Mouse (Mus musculus): ENCODE data around the gene Traf3ip2. TPM values are rescaled to one million over a fixed set of nuclear protein-coding genes. Genes with fewer than 3 reads are reported as not detected.

The Traf3ip2 gene
- polyA plus RNA-seq (2014; fragmentation: Nextera tagmentation; extraction: Ambion mirVana): 5.2 and 6.6 TPM in 2 replicates

DNA sequence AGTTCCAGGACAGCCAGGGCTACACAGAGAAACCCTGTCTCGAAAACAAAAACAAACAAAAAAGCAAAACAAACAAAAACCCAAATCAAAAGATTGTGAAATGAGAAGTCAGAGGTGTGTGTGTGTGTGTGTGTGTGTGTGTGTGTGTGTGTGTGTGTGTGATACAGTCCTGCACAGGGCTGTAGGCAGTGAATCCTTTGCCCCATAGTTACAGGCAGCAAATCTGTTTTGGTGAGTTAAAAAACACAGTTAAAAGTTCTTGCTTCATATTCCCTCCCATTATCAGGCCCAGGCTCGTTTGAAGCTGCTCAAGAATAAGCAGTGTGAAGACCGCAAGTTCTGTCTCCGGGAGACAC is at the start of gene Traf3ip2:
Traf3ip2 (plus strand) TSS at position 302 of the 356 bp plus-strand sequence.
- Histone ChIP-seq H3K36me3 (ENCODE audit: control insufficient read depth, insufficient read depth, low read length) (no peaks in the 10 kb centered on the region), H3K4me1 (replicated peaks; ENCODE audit: control insufficient read depth, insufficient read depth, low read length) (peaks cover 5% of the 10 kb centered on the region), H3K27ac (ENCODE audit: low read depth, low read length) (peak within 1 kb of the TSS; percentile 76), H3K27me3 (replicated peaks; ENCODE audit: control insufficient read depth, insufficient read depth, low read length) (no peaks in the 10 kb centered on the region), H3K9me3 (ENCODE audit: control insufficient read depth, low read length) (no peaks in the 10 kb centered on the region), H3K4me3 (ENCODE audit: low read depth, low read length) (peak within 1 kb of the TSS; percentile 48), H3K4me2 (peak within 1 kb of the TSS; percentile 59), H3K9ac (ENCODE audit: low read depth, low read length) (peak within 1 kb of the TSS; percentile 61)
- ATAC-seq (replicated peaks; ENCODE audit: low FRiP score): no peak
- WGBS: 24% methylated on average over 4 of the region's 4 CpGs
- DNase-seq (ENCODE audit: low spot score): no peak

DNA sequence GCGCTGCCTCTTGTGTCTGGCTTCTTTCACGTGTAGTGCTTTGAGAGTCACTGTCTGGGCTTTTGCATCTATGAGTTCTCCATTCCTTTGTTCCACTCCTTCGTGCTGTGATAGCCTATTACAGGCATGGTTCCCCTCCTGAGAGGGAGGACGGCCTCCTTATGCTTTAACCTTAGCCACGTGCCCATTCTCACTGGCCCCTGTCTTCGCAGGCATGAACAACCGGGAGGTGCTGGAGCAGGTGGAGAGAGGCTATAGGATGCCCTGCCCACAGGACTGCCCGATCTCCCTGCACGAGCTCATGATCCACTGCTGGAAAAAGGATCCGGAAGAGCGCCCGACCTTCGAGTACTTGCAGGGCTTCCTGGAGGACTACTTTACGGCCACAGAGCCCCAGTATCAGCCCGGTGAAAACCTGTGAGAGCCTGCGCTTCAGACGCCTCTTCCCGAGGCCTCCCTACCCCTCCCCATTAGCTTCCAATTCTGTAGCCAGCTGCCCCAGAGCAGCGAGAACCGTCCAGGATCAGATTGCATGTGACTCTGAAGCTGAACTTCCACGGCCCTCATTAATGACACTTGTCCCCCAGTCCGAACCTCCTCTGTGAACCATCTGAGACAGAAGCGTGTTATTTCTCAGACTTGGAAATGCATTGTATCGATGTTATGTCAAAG is 49.0 kb upstream of the Traf3ip2 start:
- no peaks in the 10 kb centered on the region for H3K27me3 ChIP-seq (replicated peaks; ENCODE audit: control insufficient read depth, insufficient read depth, low read length)
- DNase-seq (ENCODE audit: low spot score) (no peak), ATAC-seq (replicated peaks; ENCODE audit: low FRiP score) (no peak)
- no peaks in the 10 kb centered on the region for H3K36me3 ChIP-seq (ENCODE audit: control insufficient read depth, insufficient read depth, low read length)
- H3K4me1 ChIP-seq (replicated peaks; ENCODE audit: control insufficient read depth, insufficient read depth, low read length): peaks cover 7% of the 10 kb centered on the region; the same call in 1 of the 2 replicates
- H3K4me3 ChIP-seq (ENCODE audit: low read depth, low read length): no peak overlapping the region
- peak overlapping the region; percentile 25; the same call in 1 of the 2 replicates for H3K27ac ChIP-seq (ENCODE audit: low read depth, low read length)
- H3K9me3 ChIP-seq (ENCODE audit: control insufficient read depth, low read length): no peaks in the 10 kb centered on the region
- WGBS: 65% methylated on average over 24 of the region's 24 CpGs
- no peak overlapping the region for H3K9ac ChIP-seq (ENCODE audit: low read depth, low read length)
- no peak overlapping the region for H3K4me2 ChIP-seq

DNA sequence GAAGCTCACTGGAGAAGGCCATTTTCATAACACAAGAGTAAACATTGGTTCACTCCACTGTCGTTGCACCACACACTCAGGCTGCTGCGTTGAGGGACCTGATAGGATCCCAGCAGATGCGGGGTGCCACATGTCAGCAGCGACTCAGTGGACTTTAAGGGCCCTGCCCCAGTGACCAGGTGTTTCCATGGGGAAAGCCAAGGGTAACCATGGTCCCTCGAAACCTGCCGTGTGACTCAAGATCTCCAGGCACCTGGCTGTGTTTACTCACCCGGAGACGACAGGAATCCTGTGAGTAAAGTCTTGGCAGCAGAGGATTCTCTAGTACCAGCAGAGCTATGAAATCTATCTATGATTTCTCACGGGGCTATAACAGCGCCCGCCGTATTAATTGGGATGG is 45.8 kb upstream of the Traf3ip2 start:
- no peaks in the 10 kb centered on the region for H3K9me3 ChIP-seq (ENCODE audit: control insufficient read depth, low read length)
- H3K36me3 ChIP-seq (ENCODE audit: control insufficient read depth, insufficient read depth, low read length): no peaks in the 10 kb centered on the region
- no peak for DNase-seq (ENCODE audit: low spot score)
- 0 out of 2 replicates have a peak, but pooled peaks cover 4% of the 10 kb centered on the region for H3K4me1 ChIP-seq (replicated peaks; ENCODE audit: control insufficient read depth, insufficient read depth, low read length)
- 83% methylated on average over 12 of the region's 12 CpGs for WGBS
- H3K27ac ChIP-seq (ENCODE audit: low read depth, low read length): no peak overlapping the region
- ATAC-seq (replicated peaks; ENCODE audit: low FRiP score): no peak
- no peak overlapping the region for H3K4me3 ChIP-seq (ENCODE audit: low read depth, low read length)
- H3K4me2 ChIP-seq: no peak overlapping the region
- no peak overlapping the region for H3K9ac ChIP-seq (ENCODE audit: low read depth, low read length)
- H3K27me3 ChIP-seq (replicated peaks; ENCODE audit: control insufficient read depth, insufficient read depth, low read length): no peaks in the 10 kb centered on the region

DNA sequence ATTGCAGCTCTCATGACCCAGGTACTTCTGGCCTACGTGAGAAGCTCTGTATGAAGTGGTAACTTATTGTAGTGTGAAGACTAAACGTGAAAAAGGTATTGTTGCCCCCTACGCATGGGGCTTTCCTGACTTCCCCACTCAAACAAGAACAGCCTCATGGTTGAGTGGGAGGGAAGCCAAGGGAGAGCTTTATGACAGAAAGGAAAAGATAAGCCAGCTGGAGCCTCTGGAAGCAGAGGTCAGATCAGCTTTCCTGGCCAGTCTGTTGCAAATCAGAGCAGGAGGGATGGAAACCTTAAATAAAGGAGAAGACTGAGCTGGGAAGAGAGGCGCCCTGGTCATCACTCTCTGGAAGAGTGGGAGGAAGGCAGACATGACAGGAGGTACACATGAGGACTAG is 43.7 kb upstream of the Traf3ip2 start:
- Histone ChIP-seq H3K36me3 (ENCODE audit: control insufficient read depth, insufficient read depth, low read length) (no peaks in the 10 kb centered on the region), H3K4me3 (ENCODE audit: low read depth, low read length) (no peak overlapping the region), H3K27me3 (replicated peaks; ENCODE audit: control insufficient read depth, insufficient read depth, low read length) (no peaks in the 10 kb centered on the region), H3K27ac (ENCODE audit: low read depth, low read length) (no peak overlapping the region), H3K4me1 (replicated peaks; ENCODE audit: control insufficient read depth, insufficient read depth, low read length) (peaks cover 6% of the 10 kb centered on the region; the same call in 1 of the 2 replicates), H3K9me3 (ENCODE audit: control insufficient read depth, low read length) (no peaks in the 10 kb centered on the region), H3K4me2 (no peak overlapping the region), H3K9ac (ENCODE audit: low read depth, low read length) (no peak overlapping the region)
- 70% methylated on average over 4 of the region's 4 CpGs for WGBS
- DNase-seq (ENCODE audit: low spot score) (no peak), ATAC-seq (replicated peaks; ENCODE audit: low FRiP score) (no peak)

DNA sequence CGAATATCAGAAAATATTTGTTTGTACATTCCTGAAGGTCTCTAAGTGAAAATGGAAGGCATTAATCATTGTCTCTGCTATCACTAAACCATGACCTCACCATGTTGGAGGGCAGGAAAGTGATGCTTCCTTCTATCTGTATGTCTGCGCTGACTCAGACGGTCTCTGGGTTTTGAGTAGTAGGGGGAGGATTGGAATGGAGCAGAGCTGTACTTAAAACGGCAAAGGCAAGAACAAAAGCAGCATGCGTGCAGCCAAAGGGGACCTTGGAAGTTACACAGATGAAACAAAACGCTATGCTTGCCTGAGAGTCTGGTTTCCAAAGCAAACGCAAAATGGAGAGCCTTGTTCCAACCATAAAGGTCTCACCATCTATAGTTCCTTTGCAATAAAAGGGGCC is 41.7 kb upstream of the Traf3ip2 start:
- Histone ChIP-seq H3K4me3 (ENCODE audit: low read depth, low read length) (no peak overlapping the region), H3K36me3 (ENCODE audit: control insufficient read depth, insufficient read depth, low read length) (no peaks in the 10 kb centered on the region), H3K4me1 (replicated peaks; ENCODE audit: control insufficient read depth, insufficient read depth, low read length) (peaks cover 6% of the 10 kb centered on the region; the same call in 1 of the 2 replicates), H3K27me3 (replicated peaks; ENCODE audit: control insufficient read depth, insufficient read depth, low read length) (no peaks in the 10 kb centered on the region), H3K27ac (ENCODE audit: low read depth, low read length) (0 out of 2 replicates have a peak overlapping the region, but pooled peaks have one; percentile 20), H3K4me2 (no peak overlapping the region), H3K9ac (ENCODE audit: low read depth, low read length) (no peak overlapping the region), H3K9me3 (ENCODE audit: control insufficient read depth, low read length) (no peaks in the 10 kb centered on the region)
- ATAC-seq (replicated peaks; ENCODE audit: low FRiP score) (no peak), DNase-seq (ENCODE audit: low spot score) (no peak)
- 49% methylated on average over 7 of the region's 7 CpGs for WGBS

DNA sequence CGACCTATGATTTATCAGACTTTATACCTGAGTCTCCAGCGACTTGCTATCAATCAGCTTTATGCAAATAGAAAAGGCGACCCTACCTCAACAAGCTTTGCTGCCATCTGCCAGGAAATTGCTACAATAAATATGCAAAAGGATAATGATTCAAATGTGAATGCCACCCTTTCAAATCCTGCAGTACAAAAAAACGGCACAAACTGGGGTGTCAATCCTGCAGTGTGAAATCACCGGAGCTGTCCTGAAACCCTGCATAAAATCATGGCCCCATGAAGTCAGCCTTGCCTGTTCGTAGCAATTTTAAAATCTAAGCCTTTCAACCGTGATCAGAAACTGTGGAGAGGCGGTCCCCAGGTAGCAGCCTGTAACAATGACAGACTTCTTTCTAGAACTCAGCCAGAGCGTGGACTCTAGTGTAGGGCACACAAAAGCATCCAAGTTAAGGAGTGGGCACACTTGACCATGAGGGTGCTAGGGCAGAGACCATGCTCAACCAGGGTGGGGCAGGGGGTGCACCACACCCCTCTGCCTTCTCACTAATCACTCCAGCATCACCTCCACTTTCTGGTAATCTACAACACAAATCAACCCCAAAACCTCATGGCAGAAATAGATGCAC is 40.6 kb upstream of the Traf3ip2 start:
- H3K27me3 ChIP-seq (replicated peaks; ENCODE audit: control insufficient read depth, insufficient read depth, low read length): no peaks in the 10 kb centered on the region
- H3K4me3 ChIP-seq (ENCODE audit: low read depth, low read length): no peak overlapping the region
- ATAC-seq (replicated peaks; ENCODE audit: low FRiP score) (no peak), DNase-seq (ENCODE audit: low spot score) (no peak)
- no peak overlapping the region for H3K4me2 ChIP-seq
- 65% methylated on average over 9 of the region's 9 CpGs for WGBS
- no peak overlapping the region for H3K9ac ChIP-seq (ENCODE audit: low read depth, low read length)
- no peaks in the 10 kb centered on the region for H3K36me3 ChIP-seq (ENCODE audit: control insufficient read depth, insufficient read depth, low read length)
- no peaks in the 10 kb centered on the region for H3K9me3 ChIP-seq (ENCODE audit: control insufficient read depth, low read length)
- no peak overlapping the region for H3K27ac ChIP-seq (ENCODE audit: low read depth, low read length)
- peaks cover 6% of the 10 kb centered on the region; the same call in 1 of the 2 replicates for H3K4me1 ChIP-seq (replicated peaks; ENCODE audit: control insufficient read depth, insufficient read depth, low read length)

DNA sequence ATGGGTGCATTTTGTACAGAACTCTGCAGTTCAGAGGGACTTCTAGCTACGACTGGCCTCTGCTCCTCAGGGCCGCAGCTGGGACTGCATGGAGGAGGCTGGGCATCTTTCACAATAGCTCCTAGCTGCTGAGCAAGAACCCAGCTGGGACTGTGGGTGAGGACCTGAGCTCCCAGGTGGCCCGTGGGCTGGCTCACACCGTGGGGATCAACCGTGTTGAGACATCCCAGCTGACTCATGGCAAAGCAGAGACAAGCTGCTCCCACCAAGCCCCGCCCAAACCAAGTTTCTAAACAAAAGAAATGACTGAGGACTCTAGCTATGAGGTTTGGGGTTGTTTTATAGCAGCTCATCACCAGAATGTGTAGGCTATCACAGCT is 40.1 kb upstream of the Traf3ip2 start:
- Histone ChIP-seq H3K4me2 (no peak overlapping the region), H3K4me1 (replicated peaks; ENCODE audit: control insufficient read depth, insufficient read depth, low read length) (peaks cover 6% of the 10 kb centered on the region; the same call in 1 of the 2 replicates), H3K27ac (ENCODE audit: low read depth, low read length) (no peak overlapping the region), H3K27me3 (replicated peaks; ENCODE audit: control insufficient read depth, insufficient read depth, low read length) (no peaks in the 10 kb centered on the region), H3K4me3 (ENCODE audit: low read depth, low read length) (no peak overlapping the region), H3K9me3 (ENCODE audit: control insufficient read depth, low read length) (no peaks in the 10 kb centered on the region), H3K9ac (ENCODE audit: low read depth, low read length) (no peak overlapping the region), H3K36me3 (ENCODE audit: control insufficient read depth, insufficient read depth, low read length) (no peaks in the 10 kb centered on the region)
- ATAC-seq (replicated peaks; ENCODE audit: low FRiP score) (no peak), DNase-seq (ENCODE audit: low spot score) (no peak)
- 48% methylated on average over 6 of the region's 6 CpGs for whole genome bisulfite sequencing

DNA sequence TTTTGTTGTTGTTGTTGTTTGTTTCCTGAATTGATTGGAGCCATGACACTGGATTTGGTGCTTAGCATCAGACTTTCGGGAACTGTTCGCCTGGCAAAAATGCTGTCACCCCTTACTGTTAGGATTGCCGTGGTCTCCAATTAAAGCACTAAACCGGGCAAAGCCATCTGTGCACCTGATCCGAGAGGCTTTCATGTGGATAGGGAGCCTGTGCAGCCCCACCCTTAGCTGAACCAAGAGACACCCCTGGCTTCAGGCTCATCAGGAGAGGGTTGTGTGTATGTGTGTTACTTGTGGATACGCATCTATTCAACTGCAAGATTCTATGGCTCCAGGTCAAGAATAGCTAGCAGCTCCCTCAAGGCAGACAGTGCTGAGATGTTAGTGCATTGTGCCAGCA is 36.3 kb upstream of the Traf3ip2 start:
- no peaks in the 10 kb centered on the region for H3K36me3 ChIP-seq (ENCODE audit: control insufficient read depth, insufficient read depth, low read length)
- no peak overlapping the region for H3K4me2 ChIP-seq
- 86% methylated on average over 6 of the region's 6 CpGs for WGBS
- H3K4me3 ChIP-seq (ENCODE audit: low read depth, low read length): no peak overlapping the region
- ATAC-seq (replicated peaks; ENCODE audit: low FRiP score) (no peak), DNase-seq (ENCODE audit: low spot score) (no peak)
- H3K9ac ChIP-seq (ENCODE audit: low read depth, low read length): no peak overlapping the region
- H3K27ac ChIP-seq (ENCODE audit: low read depth, low read length): no peak overlapping the region
- peaks cover 4% of the 10 kb centered on the region; the same call in 1 of the 2 replicates for H3K4me1 ChIP-seq (replicated peaks; ENCODE audit: control insufficient read depth, insufficient read depth, low read length)
- no peaks in the 10 kb centered on the region for H3K9me3 ChIP-seq (ENCODE audit: control insufficient read depth, low read length)
- no peaks in the 10 kb centered on the region for H3K27me3 ChIP-seq (replicated peaks; ENCODE audit: control insufficient read depth, insufficient read depth, low read length)

DNA sequence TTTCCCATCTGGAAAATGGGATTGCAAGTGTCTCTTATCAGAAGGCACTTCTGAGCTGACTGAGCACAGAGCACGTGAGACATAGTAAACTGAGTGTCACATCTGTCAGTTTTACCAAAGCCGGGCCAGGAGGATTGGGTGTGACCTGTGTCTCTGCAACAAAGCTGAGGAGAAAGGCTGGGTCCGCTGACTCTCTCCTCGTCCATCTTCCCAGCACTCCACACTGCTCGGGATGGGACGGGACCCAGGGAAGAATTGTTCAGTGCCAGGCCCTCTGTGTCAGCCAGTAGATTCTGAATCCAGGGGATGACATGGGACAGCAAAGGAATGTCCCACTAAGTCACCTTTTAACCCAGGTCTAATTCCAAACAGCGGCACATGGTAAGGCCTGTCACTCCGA is 32.3 kb upstream of the Traf3ip2 start:
- DNase-seq (ENCODE audit: low spot score) (no peak), ATAC-seq (replicated peaks; ENCODE audit: low FRiP score) (no peak)
- Histone ChIP-seq H3K9ac (ENCODE audit: low read depth, low read length) (no peak overlapping the region), H3K4me2 (no peak overlapping the region), H3K36me3 (ENCODE audit: control insufficient read depth, insufficient read depth, low read length) (no peaks in the 10 kb centered on the region), H3K9me3 (ENCODE audit: control insufficient read depth, low read length) (no peaks in the 10 kb centered on the region), H3K27me3 (replicated peaks; ENCODE audit: control insufficient read depth, insufficient read depth, low read length) (no peaks in the 10 kb centered on the region), H3K27ac (ENCODE audit: low read depth, low read length) (no peak overlapping the region), H3K4me3 (ENCODE audit: low read depth, low read length) (no peak overlapping the region), H3K4me1 (replicated peaks; ENCODE audit: control insufficient read depth, insufficient read depth, low read length) (no peaks in the 10 kb centered on the region)
- WGBS: 66% methylated on average over 8 of the region's 8 CpGs
